Mouse (Mus musculus) stomach, embryonic 15.5 days (tissue): ENCODE measurements around the gene Immt. TPM values are rescaled to one million over a fixed set of nuclear protein-coding genes. Genes with fewer than 3 reads are reported as not detected.

Source experiments
- ATAC-seq: fragments of 200-750 bp; cut with Nextera tagmentation; 2 replicates; pipeline ENCODE4 v1.8.0; 2017; ENCODE audit warnings: low read depth, moderate number of reproducible peaks, moderate TSS enrichment; ENCODE audit not compliant: insufficient read depth, low FRiP score
- H3K27ac ChIP-seq: fragments of 300-500 bp; sonication (generic); 2 replicates; pipeline ENCODE4 v1.5.1; 2015; ENCODE audit warnings: mild to moderate bottlenecking, inconsistent platforms
- H3K27me3 ChIP-seq: fragments of 300-500 bp; sonication (generic); replicated peaks from 2 replicates; pipeline ENCODE4 v1.6.1; 2015; ENCODE audit warnings: inconsistent platforms
- H3K36me3 ChIP-seq: fragments of 300-500 bp; sonication (generic); 2 replicates; pipeline ENCODE4 v1.6.1; 2015; ENCODE audit warnings: inconsistent platforms
- H3K4me1 ChIP-seq: fragments of 300-500 bp; sonication (generic); 2 replicates; pipeline ENCODE4 v1.6.1; 2015; ENCODE audit warnings: inconsistent platforms
- H3K4me2 ChIP-seq: fragments of 300-500 bp; sonication (generic); 2 replicates; pipeline ENCODE4 v1.6.1; 2015; ENCODE audit warnings: mild to moderate bottlenecking, inconsistent platforms
- H3K4me3 ChIP-seq: fragments of 300-500 bp; sonication (generic); replicated peaks from 2 replicates; pipeline ENCODE4 v1.5.1; 2015; ENCODE audit warnings: inconsistent platforms
- H3K9ac ChIP-seq: fragments of 300-500 bp; sonication (generic); 2 replicates; pipeline ENCODE4 v1.6.1; 2015; ENCODE audit warnings: inconsistent platforms
- H3K9me3 ChIP-seq: fragments of 300-500 bp; sonication (generic); 2 replicates; pipeline ENCODE4 v1.6.1; 2016; ENCODE audit warnings: inconsistent platforms
- WGBS: fragments of 180-500 bp; shearing (Covaris S2); methylation state at CpG from one replicate; pipeline ENCODE4 v1.1.7; 2015; 5-methylcytosine and 5-hydroxymethylcytosine counted together
- polyA plus RNA-seq: library from polyadenylated mRNA; unstranded; fragments of >200 nt; fragmentation: Nextera tagmentation; extraction: Ambion mirVana; gene quantifications from 2 replicates; pipeline ENCODE4 v1.2.1, GENCODE M21; 2015

The Immt gene
- polyA plus RNA-seq, 1 experiment from 2014 or later = 178 TPM

DNA sequence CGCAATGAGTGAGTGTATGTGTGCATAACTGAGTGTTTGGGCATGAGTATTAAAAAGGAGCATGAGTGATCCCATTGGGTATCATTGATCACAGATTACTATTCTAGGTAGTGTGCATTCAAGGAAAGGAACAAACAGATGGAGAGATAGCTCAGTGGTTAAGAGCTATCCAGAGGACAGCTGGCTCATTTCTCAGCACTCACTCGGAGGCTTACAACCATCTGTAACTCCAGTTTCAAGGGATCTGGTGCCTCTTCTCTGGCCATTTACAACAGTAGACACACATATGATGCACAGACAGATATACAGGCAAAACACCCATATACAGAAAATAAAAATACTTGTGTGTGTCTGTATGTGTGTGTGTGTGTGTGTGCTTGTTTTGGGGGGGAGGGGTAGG, 36.6 kb downstream of the Immt start:
- ATAC-seq = no peak
- H3K36me3 ChIP-seq = peaks cover 43% of the 10 kb centered on the region
- no peak overlapping the region for H3K4me2 ChIP-seq
- no peak overlapping the region for H3K27ac ChIP-seq
- H3K4me1 ChIP-seq = no peaks in the 10 kb centered on the region
- WGBS = 82% methylated on average over 2 of the region's 2 CpGs
- no peak overlapping the region for H3K4me3 ChIP-seq
- H3K9ac ChIP-seq = no peak overlapping the region
- H3K9me3 ChIP-seq = no peaks in the 10 kb centered on the region
- H3K27me3 ChIP-seq = no peaks in the 10 kb centered on the region

DNA sequence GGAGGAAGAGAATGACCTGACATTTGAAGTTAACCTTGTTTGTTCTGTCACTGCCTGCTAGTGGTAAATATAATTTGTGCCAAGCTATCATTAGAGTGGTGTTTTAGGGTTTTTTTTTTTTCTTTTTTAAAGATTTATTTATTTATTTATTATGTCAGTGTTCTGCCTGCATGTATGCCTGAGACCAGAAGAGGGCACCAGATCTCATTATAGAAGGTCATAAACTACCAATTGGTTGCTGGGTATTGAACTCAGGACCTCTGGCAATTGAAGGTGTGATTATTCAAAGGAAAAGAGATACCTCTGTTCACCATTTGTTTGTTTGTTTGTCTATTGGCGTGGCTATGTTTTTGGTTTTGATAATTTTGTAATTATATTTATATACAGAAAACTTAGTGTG, 37.7 kb downstream of the Immt start:
- no peak overlapping the region for H3K4me2 ChIP-seq
- no peak for ATAC-seq
- H3K36me3 ChIP-seq = peaks cover 37% of the 10 kb centered on the region
- H3K27me3 ChIP-seq = no peaks in the 10 kb centered on the region
- WGBS = 93% methylated on average over 1 of the region's 1 CpGs
- H3K4me3 ChIP-seq = no peak overlapping the region
- no peak overlapping the region for H3K9ac ChIP-seq
- no peak overlapping the region for H3K27ac ChIP-seq
- H3K9me3 ChIP-seq = no peaks in the 10 kb centered on the region
- H3K4me1 ChIP-seq = no peaks in the 10 kb centered on the region

DNA sequence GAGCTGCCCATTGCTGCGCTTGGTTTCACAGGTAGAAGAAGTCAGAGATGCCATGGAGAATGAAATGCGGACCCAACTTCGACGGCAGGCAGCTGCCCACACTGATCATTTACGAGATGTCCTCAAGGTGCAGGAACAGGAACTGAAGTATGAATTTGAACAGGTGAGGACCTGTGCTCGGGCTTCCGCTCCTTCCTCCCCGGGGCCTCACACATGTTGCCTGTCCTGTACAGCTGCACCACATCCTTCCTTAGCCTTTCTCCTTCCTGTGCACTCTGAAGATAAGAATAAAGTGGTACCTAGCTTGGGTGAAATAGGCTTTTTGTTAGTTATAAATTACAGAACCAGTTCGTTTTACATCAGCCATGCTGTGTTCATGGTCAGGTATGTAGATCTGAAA, 40.3 kb downstream of the Immt start:
- no peaks in the 10 kb centered on the region for H3K4me1 ChIP-seq
- no peak overlapping the region for H3K27ac ChIP-seq
- WGBS = 91% methylated on average over 9 of the region's 9 CpGs
- H3K4me3 ChIP-seq = no peak overlapping the region
- no peaks in the 10 kb centered on the region for H3K27me3 ChIP-seq
- no peaks in the 10 kb centered on the region for H3K9me3 ChIP-seq
- H3K9ac ChIP-seq = no peak overlapping the region
- peaks cover 39% of the 10 kb centered on the region for H3K36me3 ChIP-seq
- no peak for ATAC-seq
- H3K4me2 ChIP-seq = no peak overlapping the region

DNA sequence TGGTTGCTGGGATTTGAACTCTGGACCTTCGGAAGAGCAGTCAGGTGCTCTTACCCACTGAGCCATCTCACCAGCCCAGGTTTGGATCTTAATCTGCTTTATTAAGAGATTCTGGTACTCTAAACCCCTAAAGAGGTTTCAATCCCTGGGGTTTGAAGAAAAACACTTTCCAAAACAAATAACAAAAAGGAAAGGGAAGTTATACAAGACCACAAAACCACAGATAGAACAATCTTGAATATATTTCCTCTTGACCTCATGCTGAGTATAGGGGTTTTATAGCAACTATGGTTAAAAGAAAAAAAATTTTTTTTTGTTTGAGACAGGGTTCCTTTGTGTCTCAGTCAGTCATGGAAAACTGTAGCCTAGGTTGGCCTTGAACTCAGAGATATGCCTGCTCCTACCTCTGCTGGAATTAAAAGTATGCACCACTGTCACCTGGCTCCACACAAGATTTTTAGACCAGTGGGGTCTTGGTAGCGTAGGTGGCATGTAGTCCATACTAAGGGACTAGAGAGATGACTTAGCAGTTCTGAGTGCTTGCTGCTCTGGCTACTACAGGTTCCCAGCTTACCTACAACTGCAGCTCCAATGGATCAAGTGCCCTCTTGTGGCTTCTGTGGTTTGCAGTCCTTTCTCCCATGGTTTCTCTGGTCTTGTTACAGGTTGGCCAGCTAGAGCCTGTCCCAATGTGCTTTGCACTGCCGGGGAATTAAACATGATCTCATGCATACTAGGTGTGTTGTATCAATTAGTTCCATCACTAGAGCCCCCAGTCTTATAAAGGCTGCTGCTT, 47.0 kb downstream of the Immt start:
- H3K9ac ChIP-seq = no peak overlapping the region
- no peak for ATAC-seq
- H3K4me1 ChIP-seq = no peaks in the 10 kb centered on the region
- no peaks in the 10 kb centered on the region for H3K9me3 ChIP-seq
- no peaks in the 10 kb centered on the region for H3K27me3 ChIP-seq
- 86% methylated on average over 3 of the region's 3 CpGs for WGBS
- no peak overlapping the region for H3K4me3 ChIP-seq
- H3K4me2 ChIP-seq = no peak overlapping the region
- H3K27ac ChIP-seq = no peak overlapping the region
- peaks cover 54% of the 10 kb centered on the region for H3K36me3 ChIP-seq

DNA sequence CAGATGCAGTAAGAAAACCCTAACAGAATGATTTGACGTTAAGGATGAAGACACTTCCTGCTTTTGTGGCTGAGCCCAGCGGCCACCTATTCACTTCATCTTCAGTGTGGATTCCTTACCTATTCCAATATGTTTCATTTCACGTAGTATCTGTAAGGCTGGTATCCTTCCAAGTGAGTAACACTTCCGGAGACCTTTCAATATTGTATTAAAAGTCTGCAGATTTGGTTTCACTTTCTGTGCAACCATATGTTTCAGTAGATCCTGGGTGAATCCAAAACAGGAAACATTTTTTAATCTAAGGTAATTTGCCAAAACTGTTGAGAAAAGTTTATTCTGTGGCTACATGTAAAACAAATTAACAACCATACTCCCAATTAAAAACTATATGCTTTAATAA, 62.1 kb downstream of the Immt start:
- no peaks in the 10 kb centered on the region for H3K4me1 ChIP-seq
- ATAC-seq = no peak
- H3K9me3 ChIP-seq = no peaks in the 10 kb centered on the region
- H3K27me3 ChIP-seq = no peaks in the 10 kb centered on the region
- WGBS = 87% methylated on average over 4 of the region's 4 CpGs
- H3K4me2 ChIP-seq = no peak overlapping the region
- H3K27ac ChIP-seq = no peak overlapping the region
- H3K36me3 ChIP-seq = peaks cover 60% of the 10 kb centered on the region
- H3K4me3 ChIP-seq = no peak overlapping the region
- H3K9ac ChIP-seq = no peak overlapping the region

DNA sequence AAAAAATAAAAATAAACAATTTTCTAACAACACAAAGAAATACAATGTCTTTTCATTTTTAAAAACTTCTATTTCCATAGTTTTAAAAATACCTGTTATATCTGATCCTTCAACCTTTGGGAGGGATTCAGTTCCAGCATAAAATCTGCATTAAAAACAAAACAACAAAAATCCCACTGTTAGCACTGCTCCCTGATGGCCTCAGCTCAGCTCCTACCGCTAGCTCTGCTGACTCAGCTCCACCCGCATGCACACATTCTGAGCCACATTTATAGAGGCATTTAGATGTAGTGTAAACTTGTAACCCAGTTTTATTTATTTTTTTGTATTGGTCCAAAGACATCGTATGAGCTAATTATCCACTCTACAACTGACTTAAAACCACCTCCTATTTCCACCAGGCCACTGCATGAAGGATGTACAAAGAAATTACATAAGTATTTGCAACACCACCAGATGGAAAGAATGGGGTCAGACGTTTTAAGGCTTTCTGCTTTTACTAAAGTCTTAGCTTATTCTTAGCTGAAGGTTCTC, 76.6 kb downstream of the Immt start:
- 0 out of 2 replicates have a peak overlapping the region, but pooled peaks have one; percentile 87 for H3K27ac ChIP-seq
- H3K27me3 ChIP-seq = no peaks in the 10 kb centered on the region
- peak overlapping the region; percentile 91 for H3K4me3 ChIP-seq
- H3K9ac ChIP-seq = peak overlapping the region; percentile 58
- H3K4me1 ChIP-seq = peaks cover 11% of the 10 kb centered on the region
- peaks cover 18% of the 10 kb centered on the region for H3K36me3 ChIP-seq
- no peak for ATAC-seq
- peak overlapping the region; percentile 61 for H3K4me2 ChIP-seq
- H3K9me3 ChIP-seq = no peaks in the 10 kb centered on the region
- WGBS = 3% methylated on average over 4 of the region's 4 CpGs

DNA sequence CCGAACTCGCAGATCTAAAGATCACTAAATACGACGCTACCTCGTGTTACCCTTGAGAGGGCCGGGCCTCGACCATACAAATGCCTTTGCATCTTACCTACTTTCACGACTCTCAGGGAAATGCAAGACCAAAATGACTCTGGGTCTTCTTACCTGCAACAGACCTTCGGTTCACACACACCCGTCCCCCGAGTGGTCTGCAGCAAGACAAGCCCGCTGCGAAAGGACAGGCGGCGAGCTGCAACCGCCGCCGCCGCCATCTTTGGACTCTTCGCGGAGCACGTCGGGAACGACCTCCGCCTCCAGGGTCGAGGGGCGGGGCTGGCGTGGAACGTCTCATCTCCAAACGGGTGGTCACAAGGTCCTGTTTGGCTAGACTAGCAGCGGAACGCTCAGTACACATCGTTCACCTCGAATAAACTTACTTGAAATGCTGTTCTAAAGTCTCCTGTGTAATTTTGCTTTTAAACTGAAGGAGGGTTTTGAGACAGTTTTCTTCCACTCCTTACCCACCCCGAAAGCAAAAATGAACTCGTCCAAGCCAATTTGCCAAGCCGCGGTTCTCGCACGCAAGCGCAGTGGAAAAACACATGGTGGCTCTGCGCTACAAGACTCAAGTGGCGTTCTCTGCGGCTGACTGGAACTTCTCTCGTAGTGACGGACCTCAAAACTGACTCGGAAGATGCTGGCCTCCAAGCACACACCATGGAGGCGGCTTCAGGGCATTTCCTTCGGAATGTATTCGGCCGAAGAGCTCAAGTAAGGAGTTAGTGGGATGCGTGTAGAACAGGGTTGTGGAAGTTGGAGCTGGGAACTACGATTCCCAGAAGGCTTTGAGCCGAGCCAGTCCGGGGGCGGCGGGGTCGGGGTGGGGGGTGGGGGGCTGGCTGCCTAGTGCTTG, 77.6 kb downstream of the Immt start, which contains the start of the genes Ptcd3 and Polr1a:
Gene Ptcd3 (minus strand): TSS at position 270 of the 901 bp plus-strand sequence.
Gene Polr1a (plus strand): TSS at position 573 of the 901 bp plus-strand sequence.
- Histone ChIP-seq H3K9me3 (no peaks in the 10 kb centered on the region), H3K36me3 (peaks cover 18% of the 10 kb centered on the region), H3K4me2 (peak within 1 kb of the TSS; percentile 61), H3K4me1 (peaks cover 11% of the 10 kb centered on the region), H3K27me3 (no peaks in the 10 kb centered on the region), H3K27ac (peak within 1 kb of the TSS; percentile 87), H3K9ac (peak within 1 kb of the TSS; percentile 58), H3K4me3 (peak within 1 kb of the TSS; percentile 91)
- ATAC-seq = peak; percentile 83
- under 1% methylated on average over 58 of the region's 58 CpGs for WGBS

DNA sequence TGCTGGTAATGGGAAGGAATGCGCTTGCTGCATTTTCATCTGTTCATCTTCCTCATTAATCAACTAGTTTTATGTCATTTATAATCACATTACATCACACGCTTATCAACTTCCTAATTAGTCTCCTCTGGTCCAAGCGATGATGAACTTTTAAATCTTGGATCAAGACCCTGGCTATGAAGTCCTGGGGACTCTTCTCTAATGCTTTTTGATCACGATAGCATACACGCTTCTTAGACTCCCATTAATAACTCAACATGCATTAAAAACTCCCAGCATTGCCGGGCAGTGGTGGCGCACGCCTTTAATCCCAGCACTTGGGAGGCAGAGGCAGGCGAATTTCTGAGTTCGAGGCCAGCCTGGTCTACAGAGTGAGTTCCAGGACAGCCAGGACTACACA, 78.3 kb downstream of the Immt start:
- Histone ChIP-seq H3K9ac (no peak overlapping the region; the same call in 1 of the 2 replicates), H3K27ac (no peak overlapping the region), H3K36me3 (peaks cover 13% of the 10 kb centered on the region; the same call in 1 of the 2 replicates), H3K4me2 (peak overlapping the region; percentile 61), H3K27me3 (no peaks in the 10 kb centered on the region), H3K9me3 (no peaks in the 10 kb centered on the region), H3K4me1 (peaks cover 11% of the 10 kb centered on the region), H3K4me3 (peak overlapping the region; percentile 91)
- ATAC-seq = no peak
- WGBS = 21% methylated on average over 10 of the region's 10 CpGs

DNA sequence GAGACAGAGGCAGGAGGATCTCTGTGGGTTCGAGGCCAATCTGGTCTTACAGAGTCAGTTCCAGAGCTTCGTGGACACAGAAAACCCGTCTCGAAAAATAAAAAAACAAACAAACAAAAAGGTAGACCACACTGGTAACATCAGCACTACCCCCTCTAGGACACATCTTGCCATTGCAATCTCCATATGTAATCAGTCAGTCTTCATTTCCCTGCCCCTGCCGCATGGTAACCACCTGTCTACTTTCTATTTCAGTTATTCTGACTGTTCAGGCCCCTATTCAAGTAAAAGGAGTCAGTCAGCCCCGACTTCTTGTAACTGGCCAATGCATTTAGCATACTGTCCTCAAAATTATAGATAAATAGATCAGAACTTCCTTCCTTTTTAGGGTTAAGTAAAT, 78.7 kb downstream of the Immt start:
- H3K9me3 ChIP-seq = no peaks in the 10 kb centered on the region
- peaks cover 10% of the 10 kb centered on the region; the same call in 1 of the 2 replicates for H3K36me3 ChIP-seq
- ATAC-seq = no peak
- 68% methylated on average over 6 of the region's 6 CpGs for WGBS
- H3K4me2 ChIP-seq = peak overlapping the region; percentile 61
- peaks cover 11% of the 10 kb centered on the region for H3K4me1 ChIP-seq
- peak overlapping the region; percentile 91 for H3K4me3 ChIP-seq
- H3K27ac ChIP-seq = no peak overlapping the region
- no peak overlapping the region for H3K9ac ChIP-seq
- no peaks in the 10 kb centered on the region for H3K27me3 ChIP-seq

DNA sequence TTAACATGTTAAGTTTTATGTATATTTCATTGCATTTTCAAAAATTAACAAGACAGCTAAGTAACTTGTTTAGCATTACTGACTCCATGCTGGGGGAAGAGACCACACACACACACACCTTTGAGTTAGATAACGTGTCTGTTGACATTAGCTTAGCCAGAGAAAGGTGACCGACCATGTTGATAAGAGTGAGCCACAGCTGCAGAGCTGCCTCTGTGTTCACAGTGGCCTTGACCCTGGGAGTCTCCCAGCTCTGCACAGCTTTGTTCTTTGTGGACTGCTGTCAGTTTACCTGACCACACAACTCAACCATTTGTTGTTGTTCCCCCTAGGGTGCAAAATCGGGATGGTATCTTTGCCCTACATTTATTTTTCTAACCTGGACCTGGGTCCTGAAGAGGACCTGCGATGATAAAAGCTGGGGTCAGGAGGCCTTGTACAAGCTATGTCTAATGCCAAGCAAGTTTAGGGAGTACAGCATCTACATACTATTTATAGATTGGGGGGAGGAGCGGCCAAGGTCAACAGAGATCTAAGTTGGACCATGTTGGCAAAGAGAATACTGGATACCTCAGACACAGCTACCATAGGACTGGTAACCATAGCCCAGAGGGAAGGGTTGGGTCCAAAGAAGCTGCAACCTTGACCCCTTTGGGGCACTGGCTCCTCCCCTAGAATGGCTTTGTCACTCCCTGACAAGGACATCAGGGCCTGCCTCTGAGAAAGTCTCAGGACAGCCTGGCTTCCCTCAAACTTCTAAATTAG, 80.7 kb downstream of the Immt start:
- H3K9me3 ChIP-seq = no peaks in the 10 kb centered on the region
- peaks cover 18% of the 10 kb centered on the region; the same call in 1 of the 2 replicates for H3K36me3 ChIP-seq
- peaks cover 11% of the 10 kb centered on the region for H3K4me1 ChIP-seq
- H3K4me2 ChIP-seq = no peak overlapping the region
- no peak overlapping the region for H3K9ac ChIP-seq
- 60% methylated on average over 5 of the region's 5 CpGs for WGBS
- no peak overlapping the region for H3K27ac ChIP-seq
- peak; percentile 55; the same call in 1 of the 2 replicates for ATAC-seq
- H3K27me3 ChIP-seq = no peaks in the 10 kb centered on the region
- no peak overlapping the region for H3K4me3 ChIP-seq

DNA sequence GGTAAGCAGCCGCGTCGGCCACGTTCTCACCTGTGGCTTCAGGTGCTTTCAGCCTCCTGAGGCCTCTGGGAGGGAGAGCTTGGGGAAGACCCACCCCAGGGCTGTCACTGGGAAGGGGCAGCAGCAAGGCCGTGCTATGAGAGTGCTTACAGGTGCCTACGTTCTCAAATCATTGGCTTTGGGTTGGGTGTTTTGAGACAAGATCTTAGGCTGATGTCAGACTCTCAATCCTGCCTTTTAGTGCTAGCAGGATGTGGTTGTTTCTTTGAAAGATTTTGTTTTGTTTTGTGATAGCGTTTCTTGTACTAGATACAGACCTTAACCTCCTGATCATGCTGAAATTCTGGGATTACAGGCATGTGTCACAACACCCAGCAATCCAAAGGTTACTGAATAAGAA, 89.6 kb downstream of the Immt start:
- WGBS = 95% methylated on average over 7 of the region's 7 CpGs
- H3K27ac ChIP-seq = no peak overlapping the region
- no peak overlapping the region for H3K4me2 ChIP-seq
- no peaks in the 10 kb centered on the region for H3K4me1 ChIP-seq
- H3K36me3 ChIP-seq = peaks cover 42% of the 10 kb centered on the region
- no peaks in the 10 kb centered on the region for H3K27me3 ChIP-seq
- H3K4me3 ChIP-seq = no peak overlapping the region
- H3K9me3 ChIP-seq = no peaks in the 10 kb centered on the region
- no peak for ATAC-seq
- H3K9ac ChIP-seq = no peak overlapping the region
